In the genomic region with DNA sequence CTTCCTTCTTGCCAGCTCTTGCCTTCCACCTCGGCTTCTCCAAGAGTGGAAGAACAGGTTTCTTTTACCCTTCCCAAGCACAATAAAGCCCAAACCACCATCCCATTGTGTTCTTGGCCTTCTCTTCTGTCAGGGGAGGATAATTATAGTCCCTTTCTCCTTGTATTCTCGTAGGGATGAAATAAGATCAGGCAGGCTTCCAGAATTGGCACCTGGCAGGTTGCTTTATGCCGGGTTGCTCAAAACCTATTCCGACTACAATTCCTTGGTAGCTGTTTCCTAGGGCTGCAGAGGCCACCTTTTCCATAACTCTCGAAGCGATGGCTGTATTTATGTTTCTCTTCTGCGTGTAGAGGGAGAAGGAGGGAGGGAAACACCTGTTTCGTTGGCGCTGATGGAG, we compare ENCODE assay signal across 17 mouse cellular contexts. TPM values are rescaled to one million over a fixed set of nuclear protein-coding genes. Genes with fewer than 3 reads are reported as not detected.
DNase-seq lines count a peak whose midpoint lies in the region; ATAC-seq and TF ChIP-seq lines count a peak whose summit lies in the region.
"Had no signal": no experiment of that assay in that cellular context is flagged by ENCODE, and none has a peak within 500 bp of the region (broad histone marks: within the 10 kb centered on the region; RNA-seq: fewer than 3 reads in every experiment).

No protein-coding gene starts in this region.

- no peak overlapping the region for H3K4me2 ChIP-seq in liver, embryonic 12.5 days
- no peak overlapping the region for H3K4me2 ChIP-seq in limb, embryonic 13.5 days (replicated peaks)
- no peak overlapping the region for H3K4me2 ChIP-seq in neural tube, embryonic 15.5 days
- H3K4me2 ChIP-seq: forebrain, embryonic 12.5 days had no signal

- ATAC-seq in liver, embryonic 12.5 days = no peak
- no peak for ATAC-seq in limb, embryonic 13.5 days (ENCODE audit: low FRiP score, low read depth)
- ATAC-seq in neural tube, embryonic 15.5 days (ENCODE audit: low FRiP score) = no peak

- DNase-seq in gastrocnemius, postnatal 25 days = peak; percentile 21
- DNase-seq in gastrocnemius, postnatal 4 days (ENCODE audit: low spot score in 2 of 2) = no peak
- DNase-seq in liver, adult 2 months (ENCODE audit: extremely low read depth, low read depth, low spot score) = no peak
- peak; percentile 48 to 49 for DNase-seq in cerebellum, postnatal 25 days
- DNase-seq in embryo, embryonic 10 days (ENCODE audit: low spot score) = no peak
- DNase-seq: retina, postnatal 1 day had no signal

- no peaks in the 10 kb centered on the region for H3K27me3 ChIP-seq in liver, adult 2 months (ENCODE audit: control insufficient read depth, insufficient read depth, low read length)
- no peaks in the 10 kb centered on the region for H3K27me3 ChIP-seq in liver, embryonic 12.5 days (replicated peaks)
- H3K27me3 ChIP-seq in limb, embryonic 13.5 days = no peaks in the 10 kb centered on the region
- no peaks in the 10 kb centered on the region for H3K27me3 ChIP-seq in neural tube, embryonic 15.5 days (replicated peaks)
- H3K27me3 ChIP-seq: forebrain, embryonic 12.5 days; limb, embryonic 12.5 days had no signal

- no peak overlapping the region for H3K4me3 ChIP-seq in liver, adult 2 months (ENCODE audit: insufficient read depth, low read depth, low read length)
- H3K4me3 ChIP-seq in liver, embryonic 12.5 days = no peak overlapping the region
- no peak overlapping the region for H3K4me3 ChIP-seq in limb, embryonic 13.5 days
- H3K4me3 ChIP-seq in neural tube, embryonic 15.5 days (replicated peaks) = no peak overlapping the region
- H3K4me3 ChIP-seq: forebrain, embryonic 12.5 days; limb, embryonic 12.5 days had no signal

- no peaks in the 10 kb centered on the region for H3K79me2 ChIP-seq in liver, adult 2 months (ENCODE audit: control insufficient read depth, insufficient read depth, low read length)

- peak overlapping the region; percentile 71 for H3K27ac ChIP-seq in liver, adult 2 months (replicated peaks; ENCODE audit: insufficient read depth, low read depth, low read length)
- H3K27ac ChIP-seq in liver, embryonic 12.5 days = no peak overlapping the region
- 0 out of 2 replicates have a peak overlapping the region, but pooled peaks have one; percentile 28 for H3K27ac ChIP-seq in limb, embryonic 13.5 days
- no peak overlapping the region for H3K27ac ChIP-seq in neural tube, embryonic 15.5 days (replicated peaks)
- H3K27ac ChIP-seq: forebrain, embryonic 12.5 days had no signal

- TF ChIP-seq POLR2A in liver, adult 2 months (IDR thresholded peaks at IDR 0.05; ENCODE audit: extremely low read depth, insufficient read depth, low read length) = no peak

- TF ChIP-seq CTCF in liver, adult 2 months (IDR thresholded peaks at IDR 0.05; ENCODE audit: low read depth, low read length) = no peak

- 90% methylated on average over 9 of the region's 9 CpGs for WGBS in liver, adult 2 months
- 65% methylated on average over 9 of the region's 9 CpGs for WGBS in liver, embryonic 12.5 days (ENCODE audit: insufficient replicate concordance)
- 49% methylated on average over 9 of the region's 9 CpGs for WGBS in limb, embryonic 13.5 days
- 63% methylated on average over 9 of the region's 9 CpGs for WGBS in neural tube, embryonic 15.5 days

- peaks cover 23% of the 10 kb centered on the region for H3K4me1 ChIP-seq in liver, adult 2 months (ENCODE audit: control insufficient read depth, insufficient read depth, low read length)
- H3K4me1 ChIP-seq in liver, embryonic 12.5 days = peaks cover 23% of the 10 kb centered on the region
- peaks cover 37% of the 10 kb centered on the region for H3K4me1 ChIP-seq in limb, embryonic 13.5 days
- peaks cover 7% of the 10 kb centered on the region; the same call in 1 of the 2 replicates for H3K4me1 ChIP-seq in neural tube, embryonic 15.5 days

- no peaks in the 10 kb centered on the region for H3K36me3 ChIP-seq in liver, adult 2 months (ENCODE audit: control insufficient read depth, insufficient read depth, low read length)
- no peaks in the 10 kb centered on the region for H3K36me3 ChIP-seq in liver, embryonic 12.5 days
- H3K36me3 ChIP-seq in limb, embryonic 13.5 days = no peaks in the 10 kb centered on the region
- no peaks in the 10 kb centered on the region for H3K36me3 ChIP-seq in neural tube, embryonic 15.5 days
- H3K36me3 ChIP-seq: forebrain, embryonic 12.5 days; limb, embryonic 12.5 days had no signal

- H3K9ac ChIP-seq in liver, adult 2 months (ENCODE audit: low read depth, low read length) = no peak overlapping the region
- H3K9ac ChIP-seq in liver, embryonic 12.5 days = no peak overlapping the region
- no peak overlapping the region for H3K9ac ChIP-seq in limb, embryonic 13.5 days
- no peak overlapping the region for H3K9ac ChIP-seq in neural tube, embryonic 15.5 days (replicated peaks)
- H3K9ac ChIP-seq: forebrain, embryonic 12.5 days; limb, embryonic 12.5 days had no signal

- no peaks in the 10 kb centered on the region for H3K9me3 ChIP-seq in liver, embryonic 12.5 days (replicated peaks)
- no peaks in the 10 kb centered on the region for H3K9me3 ChIP-seq in limb, embryonic 13.5 days
- no peaks in the 10 kb centered on the region for H3K9me3 ChIP-seq in neural tube, embryonic 15.5 days (replicated peaks)
- H3K9me3 ChIP-seq: forebrain, embryonic 12.5 days; limb, embryonic 12.5 days had no signal

RNA-seq across cellular contexts. Expression of gene Terf2, which starts 23.1 kb away (rescaled TPM):
- total RNA-seq in gastrocnemius, postnatal 25 days (2021) = 10 to 100 TPM; 10.2 to 10.9 TPM
- total RNA-seq in gastrocnemius, postnatal 4 days (2021) = 10 to 100 TPM; 22.6 to 25.5 TPM
- 3.6 and 4.0 TPM in 2 replicates for total RNA-seq in liver, adult 2 months (2014; rRNA removed)
- polyA plus RNA-seq in liver, adult 2 months (2012; rRNA removed) = 2.9 and 3.3 TPM in 2 replicates
- polyA plus RNA-seq in liver, embryonic 12.5 days (2016; fragmentation: Nextera tagmentation; extraction: Ambion mirVana) = 9.2 and 11.5 TPM in 2 replicates
- polyA plus RNA-seq in limb, embryonic 13.5 days (2015; fragmentation: Nextera tagmentation; extraction: Ambion mirVana) = 23.5 and 24.0 TPM in 2 replicates
- polyA plus RNA-seq in neural tube, embryonic 15.5 days (2015; fragmentation: Nextera tagmentation; extraction: Ambion mirVana) = 23.9 and 27.4 TPM in 2 replicates

RNA-seq across cellular contexts. Expression of gene Cyb5b, which starts 31.0 kb away (rescaled TPM):
- 10 to 100 TPM; 26.7 to 29.0 TPM for total RNA-seq in gastrocnemius, postnatal 25 days (2021)
- 10 to 100 TPM; 38.2 to 40.8 TPM for total RNA-seq in gastrocnemius, postnatal 4 days (2021)
- 253 and 256 TPM in 2 replicates for total RNA-seq in liver, adult 2 months (2014; rRNA removed)
- 223 and 265 TPM in 2 replicates for polyA plus RNA-seq in liver, adult 2 months (2012; rRNA removed)
- 51.8 and 52.5 TPM in 2 replicates for polyA plus RNA-seq in liver, embryonic 12.5 days (2016; fragmentation: Nextera tagmentation; extraction: Ambion mirVana)
- 71.9 and 77.0 TPM in 2 replicates for polyA plus RNA-seq in limb, embryonic 13.5 days (2015; fragmentation: Nextera tagmentation; extraction: Ambion mirVana)
- polyA plus RNA-seq in neural tube, embryonic 15.5 days (2015; fragmentation: Nextera tagmentation; extraction: Ambion mirVana) = 91.6 and 95.0 TPM in 2 replicates

RNA-seq across cellular contexts. Expression of gene Tmed6, which starts 54.0 kb away (rescaled TPM):
- total RNA-seq in gastrocnemius, postnatal 25 days (2021) = not detected
- not detected for total RNA-seq in gastrocnemius, postnatal 4 days (2021)
- 2.0 TPM in 1 of 2 replicates, not detected in the other for total RNA-seq in liver, adult 2 months (2014; rRNA removed)
- polyA plus RNA-seq in liver, adult 2 months (2012; rRNA removed) = not detected in 2 replicates
- polyA plus RNA-seq in liver, embryonic 12.5 days (2016; fragmentation: Nextera tagmentation; extraction: Ambion mirVana) = 5.6 and 5.7 TPM in 2 replicates
- not detected in 2 replicates for polyA plus RNA-seq in limb, embryonic 13.5 days (2015; fragmentation: Nextera tagmentation; extraction: Ambion mirVana)
- polyA plus RNA-seq in neural tube, embryonic 15.5 days (2015; fragmentation: Nextera tagmentation; extraction: Ambion mirVana) = 0.64 TPM in 1 of 2 replicates, not detected in the other
- total RNA-seq: adrenal gland, postnatal 14 days; layer of hippocampus, adult 18-20 months; megakaryocyte, adult 5-6 weeks had no signal
- polyA plus RNA-seq: CD4-positive, CD25-positive, alpha-beta regulatory T cell, adult 4 months; cortical plate, adult 2 months; forebrain, embryonic 12.5 days; hindbrain, embryonic 11.5 days; limb, embryonic 12.5 days had no signal

Comparison
In these comparisons a context has a peak if more than half of its experiments do, and no peak if none do; other contexts are left out.
1. DNase-seq: peak in gastrocnemius, postnatal 25 days (single experiment) and cerebellum, postnatal 25 days (2 of 2); none in gastrocnemius, postnatal 4 days (0 of 2), liver, adult 2 months (single experiment) and embryo, embryonic 10 days (single experiment).
2. H3K27ac ChIP-seq: peak in liver, adult 2 months (single experiment) and limb, embryonic 13.5 days (single experiment); none in liver, embryonic 12.5 days (single experiment) and neural tube, embryonic 15.5 days (single experiment).